Mouse (Mus musculus): ENCODE measurements around the gene Pawr. TPM values are rescaled to one million over a fixed set of nuclear protein-coding genes. Genes with fewer than 3 reads are reported as not detected.

Pawr gene
- total RNA-seq, 4 experiments from 2014 or later = 2.2 to 3.4 (median 2.3) TPM

DNA sequence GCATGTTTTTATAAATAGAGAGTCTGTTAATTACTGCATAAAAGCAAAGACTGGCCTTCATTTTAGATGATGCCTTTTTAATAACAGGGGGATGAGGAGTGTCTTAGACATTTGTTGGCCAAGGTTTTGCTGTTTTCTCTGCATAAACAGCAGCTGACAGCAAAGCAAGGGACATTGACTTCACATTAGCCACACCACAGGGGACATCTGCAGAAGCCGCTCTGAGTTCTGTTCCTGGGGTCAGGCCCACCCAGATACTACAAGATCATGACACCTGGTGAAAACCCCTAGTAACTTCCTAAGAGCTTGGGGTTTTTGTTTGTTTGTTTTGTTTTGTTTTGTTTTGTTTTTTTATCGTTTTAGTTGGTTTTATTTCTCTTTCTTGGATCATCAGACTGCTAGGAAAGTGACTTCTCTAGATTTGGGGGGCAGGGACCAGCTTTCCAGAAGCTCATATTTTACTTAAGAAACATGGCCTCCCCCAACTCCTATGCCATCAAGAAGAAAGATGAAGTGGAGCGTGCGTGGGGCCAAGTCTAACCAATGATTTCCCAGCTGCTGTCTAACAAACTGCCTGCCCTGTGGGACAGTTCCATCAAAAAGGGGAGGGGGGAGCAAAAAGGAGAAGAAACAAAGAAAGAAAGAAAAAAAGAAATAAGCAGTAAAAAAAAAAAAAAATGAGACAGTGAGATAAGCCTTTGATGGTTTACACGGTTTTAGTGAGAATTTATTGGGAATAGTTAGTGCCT is 57.4 kb downstream of the Pawr start:
- DNase-seq (ENCODE audit: low spot score in 2 of 2) = no peak

- no peak for DNase-seq (ENCODE audit: low spot score in 2 of 2)
Measured at GRCm38 (mm10) chr10:108389927-108390287, 58.0 kb downstream of the Pawr start.

- DNase-seq (ENCODE audit: low spot score in 2 of 2) = no peak
Measured at GRCm38 (mm10) chr10:108391370-108391902, 59.5 kb downstream of the Pawr start.

DNA sequence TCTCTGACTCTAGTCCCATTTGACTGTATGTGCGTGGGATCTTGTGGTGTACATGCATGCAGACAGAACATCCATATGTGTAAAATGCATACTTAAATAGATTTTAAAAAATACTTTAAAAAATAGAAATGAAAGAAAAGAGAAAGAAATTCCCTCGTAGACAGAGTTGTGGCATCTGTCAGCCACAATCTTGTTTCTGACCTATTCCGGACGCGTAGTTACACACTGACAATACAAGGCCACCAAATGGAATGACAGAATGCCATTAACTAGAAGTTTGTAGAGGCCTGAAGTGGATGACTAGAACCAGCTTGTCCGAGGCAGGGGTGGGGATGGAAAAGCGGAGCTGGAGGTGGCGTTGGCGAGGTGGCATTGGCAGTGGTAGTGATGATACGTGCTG is 60.2 kb downstream of the Pawr start:
- no peak for DNase-seq (ENCODE audit: low spot score in 2 of 2)

DNA sequence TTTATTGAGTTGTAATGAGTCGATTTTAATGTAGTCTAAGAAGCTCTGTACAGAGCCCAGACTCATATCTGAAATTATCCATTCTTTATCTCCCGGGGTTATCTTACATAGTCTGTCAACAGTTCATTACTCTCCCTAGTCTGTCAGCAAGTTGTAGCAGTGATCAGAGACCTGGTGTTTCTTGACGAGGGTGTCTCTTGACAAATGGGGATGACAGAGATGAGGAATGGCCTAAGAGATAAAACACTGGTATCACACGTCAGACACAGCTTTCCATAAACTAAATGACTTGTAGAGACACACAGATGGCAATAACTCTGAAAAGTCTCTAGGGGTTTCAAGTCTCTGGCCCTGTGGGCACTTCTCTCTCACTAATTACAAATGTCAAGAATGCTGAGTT is 62.4 kb downstream of the Pawr start:
- DNase-seq (ENCODE audit: low spot score in 2 of 2) = no peak

- no peak for DNase-seq (ENCODE audit: low spot score in 2 of 2)
Measured at GRCm38 (mm10) chr10:108395229-108395628, 63.3 kb downstream of the Pawr start.

GRCm38 (mm10) chr10:108395647-108396046 is 63.7 kb downstream of the Pawr start:
- peak in 1 of 2 experiments; percentile 26 for DNase-seq (ENCODE audit: low spot score in 2 of 2)

- no peak for DNase-seq (ENCODE audit: low spot score in 2 of 2)
Measured at GRCm38 (mm10) chr10:108402751-108403150, 70.8 kb downstream of the Pawr start.

- DNase-seq (ENCODE audit: low spot score in 2 of 2) = no peak
Measured at GRCm38 (mm10) chr10:108403366-108403865, 71.5 kb downstream of the Pawr start.

GRCm38 (mm10) chr10:108404087-108404486 is 72.2 kb downstream of the Pawr start:
- no peak for DNase-seq (ENCODE audit: low spot score in 2 of 2)

GRCm38 (mm10) chr10:108405076-108405475 is 73.2 kb downstream of the Pawr start:
- DNase-seq (ENCODE audit: low spot score in 2 of 2) = no peak

DNA sequence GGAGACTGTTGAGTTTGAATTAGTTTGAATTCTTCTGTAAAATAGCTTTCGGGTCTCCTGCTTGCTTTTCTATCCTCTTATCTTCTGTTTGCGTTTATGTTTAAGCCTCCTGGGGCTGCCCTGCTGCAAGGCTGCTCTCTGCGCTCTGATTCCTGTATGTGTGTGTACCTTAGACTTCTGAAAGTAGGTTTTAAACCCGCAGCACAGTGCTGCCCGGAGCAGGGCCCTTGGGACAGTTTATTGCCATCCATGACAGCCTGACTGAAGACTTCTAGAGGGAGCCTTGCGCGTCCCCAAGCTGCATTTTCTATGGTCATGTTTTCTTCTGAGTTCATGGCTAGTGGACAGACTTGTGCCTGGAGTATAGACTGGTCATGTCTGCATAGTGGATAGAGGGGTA is 74.0 kb downstream of the Pawr start:
- no peak for DNase-seq (ENCODE audit: low spot score in 2 of 2)

DNA sequence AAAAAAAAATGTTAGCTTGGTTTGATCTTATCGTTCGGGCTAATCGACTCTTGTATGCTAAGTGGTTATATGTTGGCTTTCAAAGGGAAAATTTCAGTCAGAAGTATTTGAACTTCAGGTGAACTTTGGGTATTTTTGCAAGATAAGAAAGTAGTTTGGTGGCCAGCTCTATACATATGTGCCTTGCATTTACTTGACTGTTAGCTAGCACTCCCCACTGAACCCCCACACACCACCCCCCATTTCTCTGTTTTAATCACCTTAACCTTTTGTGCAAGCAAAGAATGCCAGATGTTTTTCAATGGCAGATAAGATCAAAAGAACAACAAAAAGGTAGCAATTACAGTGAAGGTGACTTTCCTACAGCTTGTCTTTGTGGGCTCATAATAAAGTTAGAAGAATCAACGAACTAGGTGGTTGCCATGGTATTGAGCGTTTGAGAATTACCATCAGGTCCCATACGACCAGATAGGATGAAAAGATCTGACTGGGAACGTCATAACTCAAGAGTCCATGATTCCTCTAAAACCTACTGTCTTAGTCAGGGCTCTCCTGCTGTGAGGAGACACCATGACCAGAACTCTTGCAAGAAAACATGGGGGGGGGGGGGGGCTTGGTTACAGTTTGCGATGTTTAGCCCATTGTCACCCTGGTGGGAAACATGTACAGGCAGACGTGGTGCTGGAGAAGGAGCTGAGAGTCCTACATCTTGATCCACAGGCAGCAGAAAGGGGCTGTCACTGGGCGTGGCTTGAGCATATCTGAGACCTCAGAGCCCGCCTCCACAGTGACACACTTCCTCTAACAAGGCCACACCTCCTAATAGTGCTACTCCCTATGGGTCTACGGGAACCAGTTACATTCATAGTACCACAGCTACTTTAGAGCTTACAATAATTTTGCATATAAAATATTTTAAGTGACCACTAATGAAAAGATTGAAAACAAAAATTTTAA is 75.2 kb downstream of the Pawr start:
- DNase-seq (ENCODE audit: low spot score in 2 of 2) = no peak

DNA sequence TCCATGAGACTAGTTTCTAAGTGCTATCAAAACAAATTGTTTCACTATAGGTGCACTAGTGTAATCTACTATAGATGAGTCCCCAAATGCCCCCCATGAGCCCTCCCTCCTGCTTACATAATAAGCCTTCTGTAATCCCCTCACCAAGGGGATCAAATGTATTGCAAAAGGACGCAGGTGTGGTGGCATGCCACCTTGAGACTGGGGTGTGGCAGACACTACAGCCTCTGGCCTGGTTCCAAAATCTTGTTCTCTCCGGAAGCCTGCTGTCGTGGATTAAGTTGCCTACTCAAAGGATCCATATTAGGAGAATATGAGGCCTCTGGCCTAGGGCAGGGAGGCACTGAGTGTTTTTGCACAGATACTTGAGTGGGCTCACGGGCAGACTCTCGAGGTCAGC is 76.1 kb downstream of the Pawr start:
- DNase-seq (ENCODE audit: low spot score in 2 of 2) = no peak

DNA sequence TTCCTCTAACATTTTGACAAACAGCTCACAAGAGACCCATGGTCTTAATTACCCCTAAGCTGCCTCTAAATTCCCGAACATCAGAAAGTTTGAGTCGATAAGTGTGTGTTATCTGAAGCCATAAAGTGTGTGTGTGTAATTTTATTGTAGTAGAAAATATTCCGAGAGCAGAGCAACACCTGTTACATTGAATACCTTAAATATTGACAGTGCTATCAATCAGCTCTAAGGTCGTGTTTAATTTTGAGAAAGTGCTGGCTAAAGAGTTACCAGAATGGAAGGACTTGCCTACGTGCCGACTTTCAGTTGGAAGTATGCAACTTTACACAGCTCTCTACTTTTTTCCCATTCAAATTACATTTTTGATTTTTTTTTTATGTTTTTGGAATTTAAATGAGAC is 76.5 kb downstream of the Pawr start:
- DNase-seq (ENCODE audit: low spot score in 2 of 2) = no peak

DNA sequence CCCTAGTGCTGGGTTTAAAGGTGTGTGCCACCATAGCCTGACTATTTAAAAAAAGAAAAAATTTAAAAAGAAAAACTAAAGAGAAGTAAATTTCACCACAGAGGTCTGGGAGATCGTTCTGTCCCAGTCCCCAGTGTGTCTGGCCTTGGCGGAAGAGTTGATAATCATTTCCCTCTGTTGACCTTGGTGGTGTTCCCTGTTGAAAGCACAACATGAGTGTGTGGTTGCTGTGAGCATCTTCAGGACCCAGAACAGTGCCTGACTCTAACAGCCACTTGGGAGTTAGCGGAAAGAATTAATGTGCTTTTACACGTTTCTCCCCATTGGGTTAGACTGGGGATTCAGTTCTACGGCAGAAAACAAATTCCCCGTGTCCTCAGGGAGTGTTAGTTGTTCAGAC is 77.1 kb downstream of the Pawr start:
- no peak for DNase-seq (ENCODE audit: low spot score in 2 of 2)

GRCm38 (mm10) chr10:108409529-108409928 is 77.6 kb downstream of the Pawr start:
- DNase-seq (ENCODE audit: low spot score in 2 of 2) = no peak

DNA sequence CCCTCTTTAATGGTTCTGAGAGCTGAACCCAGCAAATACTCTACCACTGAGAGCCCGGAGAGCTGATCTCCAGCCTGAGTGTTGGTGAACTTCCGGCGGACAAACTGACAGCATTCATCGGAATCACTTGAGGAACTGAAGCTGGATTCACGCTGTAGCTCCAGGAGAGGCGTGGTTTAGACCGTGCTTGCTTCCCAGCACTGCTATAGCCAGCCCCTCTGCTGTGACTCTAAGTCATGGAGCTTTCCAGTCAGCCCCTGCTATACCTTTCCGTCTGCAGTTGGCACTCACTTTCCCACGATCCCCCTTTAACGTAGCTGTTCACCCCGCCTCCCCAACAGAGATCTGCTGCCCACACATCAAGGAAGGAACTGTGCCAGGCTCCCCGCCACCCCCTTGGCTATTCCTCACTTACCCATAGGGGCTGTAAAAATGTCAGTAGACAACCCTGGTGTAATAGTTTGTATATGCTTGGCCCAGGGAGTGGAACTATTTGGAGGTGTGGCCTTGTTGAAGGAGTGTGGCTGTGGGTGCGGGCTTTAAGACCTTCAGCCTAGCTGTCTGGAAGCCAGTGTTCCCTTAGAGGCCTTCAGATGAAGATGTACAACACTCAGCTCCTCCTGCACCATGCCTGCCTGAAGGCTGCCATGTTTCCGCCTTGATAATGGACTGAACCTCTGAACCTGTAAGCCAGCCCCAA is 83.2 kb downstream of the Pawr start:
- DNase-seq (ENCODE audit: low spot score in 2 of 2) = no peak

DNA sequence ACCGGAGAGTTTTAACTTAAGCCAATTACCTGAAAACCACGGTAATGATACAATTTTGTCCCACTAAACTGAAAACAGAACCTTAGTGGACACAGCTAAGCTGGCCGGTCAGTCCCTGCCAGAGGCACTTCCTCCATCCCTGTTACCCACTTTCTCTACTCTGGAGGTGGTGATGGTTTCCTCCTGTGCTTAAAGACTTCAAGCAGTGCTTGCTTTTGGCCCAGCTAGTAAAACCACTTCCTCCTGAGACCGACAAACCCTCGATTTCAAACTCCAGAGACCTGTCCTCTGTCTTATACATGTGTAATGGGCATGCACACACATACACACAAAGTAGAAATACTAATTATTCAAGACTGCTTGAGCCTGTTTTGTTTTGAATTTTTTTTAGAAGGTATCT is 85.5 kb downstream of the Pawr start:
- DNase-seq (ENCODE audit: low spot score in 2 of 2) = no peak

DNA sequence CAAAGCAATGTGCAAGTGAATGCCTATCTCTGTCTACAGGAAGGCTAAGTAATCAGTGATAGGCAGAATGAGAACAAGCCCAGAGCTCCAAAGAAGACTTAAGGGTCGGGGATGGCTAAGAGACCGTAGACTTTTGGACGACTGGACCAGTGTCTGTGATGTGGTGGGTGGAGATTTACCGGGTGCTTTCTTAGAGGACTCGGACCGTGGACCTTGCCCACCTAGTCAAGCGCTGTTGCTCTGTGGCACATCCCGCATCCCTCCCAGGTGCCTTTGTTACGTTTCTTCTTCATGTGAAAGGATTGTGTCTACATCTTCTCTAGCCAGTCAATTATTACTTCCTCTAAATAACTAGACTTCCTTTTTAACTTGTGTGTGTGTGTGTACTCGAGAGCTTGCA is 98.6 kb downstream of the Pawr start:
- no peak for DNase-seq (ENCODE audit: low spot score in 2 of 2)

DNA sequence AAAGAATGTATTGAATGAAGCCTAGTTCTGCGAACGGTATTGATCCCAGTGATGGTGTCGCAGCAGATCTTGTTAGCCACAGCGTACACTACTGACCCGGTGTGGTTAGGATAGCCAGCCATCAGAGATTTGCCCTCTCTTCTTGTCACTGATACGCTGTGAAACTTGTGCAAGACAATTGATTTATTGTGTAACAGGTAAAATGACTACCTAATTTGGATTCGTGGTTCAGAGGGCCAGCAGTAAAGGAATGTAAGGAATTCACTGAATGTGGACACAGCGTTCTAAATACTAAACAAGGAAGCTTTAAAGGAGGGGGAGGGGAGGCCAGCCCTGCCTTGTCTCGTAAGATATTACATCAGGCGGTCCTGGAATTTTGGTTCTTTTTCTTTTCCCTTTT is 100.3 kb downstream of the Pawr start:
- no peak for DNase-seq (ENCODE audit: low spot score in 2 of 2)

DNA sequence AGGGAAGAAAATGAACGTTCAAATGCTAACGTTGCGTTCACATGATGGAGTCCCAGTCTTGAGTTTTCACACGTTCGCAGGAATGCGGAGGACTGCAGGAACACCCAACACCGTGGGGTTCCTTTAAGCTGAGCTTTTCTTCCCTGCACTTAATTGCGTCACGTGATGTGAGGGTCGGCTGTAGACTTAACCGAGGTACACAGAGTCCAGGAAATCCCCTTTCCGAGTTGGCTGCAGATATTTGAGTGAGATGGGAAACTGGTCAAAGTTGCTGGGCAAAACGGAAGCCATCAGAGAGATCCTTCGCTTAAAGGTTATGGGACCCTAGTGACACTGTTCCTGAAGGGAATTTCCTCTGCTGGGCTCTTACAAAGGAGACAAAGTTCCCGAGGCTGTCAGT is 102.1 kb downstream of the Pawr start:
- no peak for DNase-seq (ENCODE audit: low spot score in 2 of 2)
